Mouse (Mus musculus) CH12.LX (cell line): ENCODE measurements around the gene Ccdc24. TPM values are rescaled to one million over a fixed set of nuclear protein-coding genes. Genes with fewer than 3 reads are reported as not detected.

ENCODE experiments used
- DNase-seq: peaks from one replicate; pipeline ENCODE4 v3.0.0-alpha.2; 2013; ENCODE audit errors: extremely low read depth
- H3K27ac ChIP-seq: 2 replicates; pipeline ENCODE4 v1.5.1; 2012; ENCODE audit warnings: low read depth, mild to moderate bottlenecking, control low read depth, moderate library complexity; ENCODE audit not compliant: insufficient read depth
- H3K27me3 ChIP-seq: replicated peaks from 2 replicates; pipeline ENCODE3; 2012; ENCODE audit warnings: inconsistent platforms
- H3K36me3 ChIP-seq, 2 experiments: replicated peaks in 1 of 2; 2 replicates each; pipeline versions ENCODE3 to v1.6.1; 2012; ENCODE audit warnings: inconsistent platforms in 1 of 2, low read length in 1 of 2, mild to moderate bottlenecking in 1 of 2, mixed read lengths in 1 of 2, moderate library complexity in 1 of 2; ENCODE audit not compliant: control insufficient read depth in 1 of 2, insufficient read depth in 1 of 2
- H3K4me1 ChIP-seq, 2 experiments: 2 replicates each; pipeline ENCODE4 v1.6.1; 2012; ENCODE audit warnings: inconsistent platforms in 1 of 2, moderate library complexity in 1 of 2; ENCODE audit not compliant: insufficient read depth in 2 of 2, control insufficient read depth in 1 of 2
- H3K4me2 ChIP-seq: 2 replicates; pipeline ENCODE4 v1.6.1; 2012; ENCODE audit warnings: low read depth, mild to moderate bottlenecking, control low read depth; ENCODE audit not compliant: poor library complexity, insufficient read depth, severe bottlenecking
- H3K4me3 ChIP-seq, 3 experiments: fragments of 150-350 bp in 1 of 3; sonication (generic) in 1 of 3; replicated peaks in 1 of 3; 2 replicates each; pipeline versions ENCODE3 to v1.5.1; 2011 to 2012; ENCODE audit warnings: low read depth in 2 of 3, low read length in 2 of 3, mild to moderate bottlenecking in 2 of 3, moderate library complexity in 2 of 3, control low read depth in 1 of 3, improper control_type of control experiment in 1 of 3, inconsistent platforms in 1 of 3, mixed read lengths in 1 of 3; ENCODE audit not compliant: poor library complexity in 1 of 3
- H3K79me2 ChIP-seq: replicated peaks from 2 replicates; pipeline ENCODE4 v1.6.1; 2012; ENCODE audit warnings: mild to moderate bottlenecking, moderate library complexity; ENCODE audit not compliant: control insufficient read depth, poor library complexity, insufficient read depth, severe bottlenecking; ENCODE audit errors: extremely low read depth
- H3K9ac ChIP-seq: 2 replicates; pipeline ENCODE4 v1.6.1; 2012; ENCODE audit warnings: low read depth, mild to moderate bottlenecking, control low read depth, moderate library complexity; ENCODE audit not compliant: insufficient read depth
- H3K9me3 ChIP-seq: replicated peaks from 2 replicates; pipeline ENCODE3; 2012; ENCODE audit warnings: low read length, inconsistent platforms, mixed read lengths
- BHLHE40 ChIP-seq: IDR thresholded peaks from 2 replicates; pipeline ENCODE4 v1.6.1; 2011; ENCODE audit warnings: mild to moderate bottlenecking, low read depth, low read length, improper control_type of control experiment
- CHD2 ChIP-seq: IDR thresholded peaks from 2 replicates; pipeline ENCODE4 v1.6.1; 2011; ENCODE audit warnings: low read length, improper control_type of control experiment
- CTCF ChIP-seq, 2 experiments: IDR thresholded peaks in 1 of 2; conservative IDR thresholded peaks in 1 of 2; 2 replicates each; pipeline ENCODE4 v1.5.1; 2011 to 2012; ENCODE audit warnings: low read depth in 2 of 2, low read length in 2 of 2, improper control_type of control experiment in 1 of 2, inconsistent platforms in 1 of 2, mild to moderate bottlenecking in 1 of 2, moderate library complexity in 1 of 2
- ELF1 ChIP-seq: IDR thresholded peaks from 2 replicates; pipeline ENCODE4 v1.6.1; 2014; ENCODE audit warnings: low read depth, mild to moderate bottlenecking, inconsistent platforms, low read length, improper control_type of control experiment
- EP300 ChIP-seq: IDR thresholded peaks from 2 replicates; pipeline ENCODE4 v1.6.1; 2011; ENCODE audit warnings: low read length, improper control_type of control experiment
- ETS1 ChIP-seq: conservative IDR thresholded peaks from 2 replicates; pipeline ENCODE4 v1.6.1; 2012; ENCODE audit warnings: low read depth, mild to moderate bottlenecking, inconsistent platforms, low read length, improper control_type of control experiment, moderate library complexity
- IRF4 ChIP-seq: IDR thresholded peaks from 2 replicates; pipeline ENCODE4 v1.6.1; 2014; ENCODE audit warnings: low read depth, mild to moderate bottlenecking, inconsistent platforms, low read length, improper control_type of control experiment
- JUN ChIP-seq: IDR thresholded peaks from 2 replicates; pipeline ENCODE4 v1.6.1; 2011; ENCODE audit warnings: low read depth, mild to moderate bottlenecking, low read length, improper control_type of control experiment, moderate library complexity; ENCODE audit not compliant: insufficient read depth
- MAZ ChIP-seq: IDR thresholded peaks from 2 replicates; pipeline ENCODE4 v1.6.1; 2012; ENCODE audit warnings: low read depth, mild to moderate bottlenecking, inconsistent platforms, low read length, improper control_type of control experiment, moderate library complexity
- MXI1 ChIP-seq: IDR thresholded peaks from 2 replicates; pipeline ENCODE4 v1.6.1; 2011; ENCODE audit warnings: mild to moderate bottlenecking, low read depth, low read length, improper control_type of control experiment
- MYC ChIP-seq: IDR thresholded peaks from 2 replicates; pipeline ENCODE4 v1.6.1; 2011; ENCODE audit warnings: low read depth, mild to moderate bottlenecking, improper control_type of control experiment, low read length
- NRF1 ChIP-seq: IDR thresholded peaks from 2 replicates; pipeline ENCODE4 v1.6.1; 2014; ENCODE audit warnings: low read depth, mild to moderate bottlenecking, inconsistent platforms, low read length, improper control_type of control experiment, moderate library complexity
- POLR2AphosphoS2 ChIP-seq: IDR thresholded peaks from 2 replicates; pipeline ENCODE4 v1.6.1; 2011; ENCODE audit warnings: low read depth, low read length, improper control_type of control experiment
- RAD21 ChIP-seq: IDR thresholded peaks from 2 replicates; pipeline ENCODE4 v1.6.1; 2011; ENCODE audit warnings: low read depth, mild to moderate bottlenecking, low read length, improper control_type of control experiment, moderate library complexity
- SMC3 ChIP-seq: IDR thresholded peaks from 2 replicates; pipeline ENCODE4 v1.6.1; 2011; ENCODE audit warnings: low read depth, low read length, improper control_type of control experiment
- TBP ChIP-seq: conservative IDR thresholded peaks from 2 replicates; pipeline ENCODE4 v1.6.1; 2011; ENCODE audit warnings: low read depth, low read length, improper control_type of control experiment
- UBTF ChIP-seq: IDR thresholded peaks from 2 replicates; pipeline ENCODE4 v1.6.1; 2012; ENCODE audit warnings: low read depth, mild to moderate bottlenecking, inconsistent platforms, low read length, improper control_type of control experiment, moderate library complexity
- USF1 ChIP-seq: IDR thresholded peaks from 2 replicates; pipeline ENCODE4 v1.6.1; 2014; ENCODE audit warnings: low read depth, mild to moderate bottlenecking, inconsistent platforms, low read length, improper control_type of control experiment
- ZKSCAN1 ChIP-seq: IDR thresholded peaks from 2 replicates; pipeline ENCODE4 v1.6.1; 2012; ENCODE audit warnings: low read depth, inconsistent platforms, low read length, improper control_type of control experiment, borderline replicate concordance
- ZNF384 ChIP-seq: IDR thresholded peaks from 2 replicates; pipeline ENCODE4 v1.6.1; 2012; ENCODE audit warnings: low read depth, low read length, improper control_type of control experiment, inconsistent platforms
- dilution Hi-C: fragments of 300-500 bp; cut with MboI; formaldehyde crosslinking; loops from 2 replicates; pipeline ENCODE4 v1.14.3; 2020; ENCODE audit warnings: low sequenced_read_pairs; ENCODE audit not compliant: extremely low pct_unique_long_range_greater_than_20kb, extremely low pct_ligation_motif_present
- in situ Hi-C: fragments of 300-500 bp; cut with MboI; formaldehyde crosslinking; loops from 3 replicates; pipeline ENCODE4 v1.14.3; 2019; ENCODE audit warnings: low sequenced_read_pairs, low pct_ligation_motif_present, low pct_unique_long_range_greater_than_20kb, mixed read lengths
- polyA plus RNA-seq: library from polyadenylated mRNA; unstranded; fragments of >175 nt; gene quantifications from 2 replicates; pipeline ENCODE4 v1.2.1, GENCODE M21; 2012; ENCODE audit warnings: low read depth; ENCODE audit not compliant: insufficient read length
- total RNA-seq, 2 experiments: library from RNA; depleted of rRNA; stranded (reverse); fragments of 300-350 nt in 1 of 2; fragments of >200 nt in 1 of 2; gene quantifications; 2 replicates each; pipeline ENCODE4 v1.2.3; 2012 to 2014

Gene Ccdc24
- total and polyA plus RNA-seq, 3 experiments: 0.81 to 0.93 TPM; not detected in 1

GRCm38 (mm10) chr4:117830124-117830551, 42.2 kb downstream of the Ccdc24 start:
- Histone ChIP-seq H3K9ac (no peak overlapping the region), H3K9me3 (no peaks in the 10 kb centered on the region), H3K27ac (no peak overlapping the region), H3K27me3 (peaks cover 13% of the 10 kb centered on the region)
- no peak for TF ChIP-seq ZKSCAN1
- TF ChIP-seq BHLHE40: no peak
- TF ChIP-seq JUN: no peak
- TF ChIP-seq SMC3: no peak
- TF ChIP-seq USF1: no peak
- no peak for TF ChIP-seq CHD2
- TF ChIP-seq MYC: no peak
- TF ChIP-seq ELF1: no peak
- TF ChIP-seq ZNF384: no peak
- no peak for TF ChIP-seq EP300
- TF ChIP-seq MAZ: no peak
- no peak for TF ChIP-seq IRF4
- TF ChIP-seq, all 38 proteins: peak for 0
- DNase-seq: no peak
- Histone ChIP-seq H3K4me1 (peaks cover 3 to 29% of the 10 kb centered on the region in 2 experiments; a peak in 2 of 4 replicates), H3K36me3 (no peaks in the 10 kb centered on the region), H3K79me2 (no peaks in the 10 kb centered on the region), H3K4me3 (no peak overlapping the region), H3K4me2 (no peak overlapping the region)
- in situ Hi-C loops: loop anchor here (25.0 kb wide), 1 partner anchor 257 kb away; no protein-coding TSS in a partner anchor
- dilution Hi-C loops: no loop called here

DNA sequence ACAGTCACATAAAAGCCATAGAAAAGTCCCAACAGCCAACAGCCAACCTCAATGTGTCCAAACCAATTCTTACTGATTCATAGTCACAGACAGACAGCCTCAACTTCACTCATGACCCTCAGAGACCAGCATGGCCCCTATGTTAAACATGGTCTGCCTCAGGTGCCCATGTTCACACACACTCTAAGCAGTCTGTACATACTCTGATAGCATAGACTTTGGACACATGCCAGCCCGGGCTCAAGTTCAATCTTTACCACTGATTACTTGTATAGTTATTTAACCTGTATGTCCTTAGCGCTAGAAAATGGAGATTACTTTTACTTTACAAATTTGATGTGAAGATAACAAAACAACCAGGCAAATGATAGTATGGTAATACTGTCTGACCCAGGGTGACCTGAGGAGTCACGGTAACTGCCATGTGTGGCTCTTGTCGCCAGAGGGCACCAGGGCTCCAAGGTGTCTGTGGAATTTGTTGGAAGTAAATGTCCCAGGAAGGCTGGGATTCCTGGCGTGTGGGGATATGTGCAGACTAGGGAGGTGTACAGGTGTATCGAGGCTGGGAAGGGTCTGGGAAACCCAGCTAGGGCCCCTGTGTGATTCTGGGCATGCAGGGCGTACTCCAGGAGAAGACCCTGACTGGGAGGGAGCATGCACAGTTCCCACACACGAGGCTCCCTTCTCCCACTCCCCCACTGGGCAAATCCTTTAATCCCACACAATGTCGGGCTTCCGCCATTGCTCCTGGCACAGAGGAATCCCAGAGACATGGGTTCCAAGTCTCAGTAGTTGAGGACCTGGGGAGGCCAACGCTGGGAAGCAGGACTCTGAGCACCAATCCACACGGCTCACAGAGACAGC, 42.9 kb downstream of the Ccdc24 start:
- H3K4me1 ChIP-seq: peaks cover 0 to 24% of the 10 kb centered on the region in 2 experiments; a peak in 2 of 4 replicates
- in situ Hi-C loops: loop anchor here (25.0 kb wide), 1 partner anchor 258 kb away; no protein-coding TSS in a partner anchor
- TF ChIP-seq MXI1 (no peak), UBTF (no peak), RAD21 (peak; percentile 81), EP300 (no peak), POLR2AphosphoS2 (no peak), ETS1 (no peak), ELF1 (no peak), SMC3 (peak; percentile 87), TBP (no peak), NRF1 (no peak), CTCF (conservative IDR thresholded peaks at IDR 0.05 in 1 of 2, IDR thresholded peaks at IDR 0.05 in 1 of 2; ENCODE audit: low read depth in 2 of 2, low read length in 2 of 2) (peak; percentile 57 to 81; a peak in 3 of 4 replicates)
- no peak overlapping the region for H3K4me2 ChIP-seq
- H3K36me3 ChIP-seq: no peaks in the 10 kb centered on the region
- no peaks in the 10 kb centered on the region for H3K79me2 ChIP-seq
- H3K27me3 ChIP-seq: peaks cover 9% of the 10 kb centered on the region
- DNase-seq: peak; percentile 28
- H3K9me3 ChIP-seq: no peaks in the 10 kb centered on the region
- no peak overlapping the region for H3K4me3 ChIP-seq
- H3K27ac ChIP-seq: no peak overlapping the region
- no peak overlapping the region for H3K9ac ChIP-seq
- dilution Hi-C loops: no loop called here
